Mouse (Mus musculus) forebrain, postnatal 0 days (tissue): ENCODE results near the gene Tiparp. TPM values are rescaled to one million over a fixed set of nuclear protein-coding genes. Genes with fewer than 3 reads are reported as not detected.

Experiments used
- ATAC-seq: fragments of 200-750 bp; cut with Nextera tagmentation; 2 replicates; pipeline ENCODE4 v1.8.0; 2017; ENCODE audit warnings: mild to moderate bottlenecking, moderate library complexity
- DNase-seq: peaks from one replicate; pipeline ENCODE4 v3.0.0-alpha.2; 2015
- H3K27ac ChIP-seq: fragments of 300-500 bp; sonication (generic); 2 replicates; pipeline ENCODE4 v1.5.1; 2014; ENCODE audit warnings: low read depth, mild to moderate bottlenecking, antibody characterized with exemption, low read length, moderate library complexity, mixed read lengths
- H3K27me3 ChIP-seq: fragments of 300-500 bp; sonication (generic); 2 replicates; pipeline ENCODE4 v1.6.1; 2014; ENCODE audit warnings: mild to moderate bottlenecking, low read length, mixed read lengths; ENCODE audit not compliant: insufficient read depth
- H3K36me3 ChIP-seq: fragments of 300-500 bp; sonication (generic); 2 replicates; pipeline ENCODE4 v1.6.1; 2014; ENCODE audit warnings: mild to moderate bottlenecking, moderate library complexity; ENCODE audit not compliant: insufficient read depth
- H3K4me1 ChIP-seq: fragments of 300-500 bp; sonication (generic); 2 replicates; pipeline ENCODE4 v1.6.1; 2014; ENCODE audit warnings: antibody characterized with exemption; ENCODE audit not compliant: insufficient read depth
- H3K4me2 ChIP-seq: fragments of 300-500 bp; sonication (generic); 2 replicates; pipeline ENCODE4 v1.6.1; 2014; ENCODE audit warnings: low read depth, mild to moderate bottlenecking, moderate library complexity
- H3K4me3 ChIP-seq: fragments of 300-500 bp; sonication (generic); 2 replicates; pipeline ENCODE4 v1.5.1; 2014; ENCODE audit warnings: low read depth, low read length, mixed read lengths
- H3K9ac ChIP-seq: fragments of 300-500 bp; sonication (generic); 2 replicates; pipeline ENCODE4 v1.6.1; 2014; ENCODE audit warnings: mild to moderate bottlenecking
- H3K9me3 ChIP-seq: fragments of 300-500 bp; sonication (generic); 2 replicates; pipeline ENCODE4 v1.6.1; 2016; ENCODE audit warnings: low read length
- CTCF ChIP-seq: sonication (generic); IDR thresholded peaks from 2 replicates; pipeline ENCODE4 v1.5.1; 2016; ENCODE audit warnings: antibody characterized with exemption, control low read depth, low read depth
- WGBS: fragments of 180-500 bp; shearing (Covaris S2); extraction: QIAGEN DNeasy Blood & Tissue Kit; methylation state at CpG from one replicate; pipeline ENCODE4 v1.1.7; 2014; 5-methylcytosine and 5-hydroxymethylcytosine counted together
- polyA plus RNA-seq: library from polyadenylated mRNA; unstranded; fragments of >200 nt; fragmentation: Nextera tagmentation; extraction: Ambion mirVana; gene quantifications from 2 replicates; pipeline ENCODE4 v1.2.1, GENCODE M21; 2015
- total RNA-seq: library from RNA; depleted of rRNA; stranded (reverse); fragments of >200 nt; gene quantifications from 2 replicates; pipeline ENCODE4 v1.2.3, GENCODE M21; 2014

The Tiparp gene
- total and polyA plus RNA-seq, 2 experiments from 2014 or later, result 19.9 to 26.8 TPM

DNA sequence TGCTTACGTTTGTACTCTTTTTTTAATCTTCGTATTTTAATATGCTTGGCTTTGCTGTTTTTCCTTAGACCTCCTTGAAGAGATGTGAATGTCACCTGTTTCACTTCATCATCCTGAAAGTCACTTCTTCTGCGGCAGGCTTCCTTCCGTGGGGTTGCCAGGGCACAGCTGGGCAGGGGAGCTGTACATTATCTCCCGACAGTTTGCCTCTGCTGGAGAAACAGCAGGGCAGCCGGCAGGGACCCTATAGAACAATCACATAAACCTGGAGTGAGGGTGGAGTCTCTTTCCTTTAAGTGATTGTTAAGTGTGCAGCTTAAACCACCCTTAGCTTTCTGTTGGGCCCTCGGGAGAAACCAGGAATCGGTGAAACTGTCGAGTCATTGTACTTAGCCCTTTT, 11.1 kb upstream of the Tiparp start:
- TF ChIP-seq CTCF, result no peak
- H3K9ac ChIP-seq, result no peak overlapping the region
- no peak overlapping the region for H3K4me3 ChIP-seq
- no peaks in the 10 kb centered on the region for H3K9me3 ChIP-seq
- DNase-seq (no peak), ATAC-seq (no peak)
- H3K4me1 ChIP-seq, result no peaks in the 10 kb centered on the region
- no peaks in the 10 kb centered on the region for H3K27me3 ChIP-seq
- H3K27ac ChIP-seq, result no peak overlapping the region
- no peaks in the 10 kb centered on the region for H3K36me3 ChIP-seq
- H3K4me2 ChIP-seq, result no peak overlapping the region
- WGBS, result 23% methylated on average over 9 of the region's 9 CpGs

GRCm38 (mm10) chr3:65517747-65518527, 10.3 kb upstream of the Tiparp start:
- H3K4me2 ChIP-seq, result no peak overlapping the region
- ATAC-seq, result 0 out of 2 replicates have a peak, but pooled peaks have one; percentile 16
- no peak overlapping the region for H3K9ac ChIP-seq
- no peak overlapping the region for H3K4me3 ChIP-seq
- no peak for TF ChIP-seq CTCF
- 41% methylated on average over 13 of the region's 13 CpGs for WGBS
- peak; percentile 13 for DNase-seq
- no peaks in the 10 kb centered on the region for H3K4me1 ChIP-seq
- no peaks in the 10 kb centered on the region for H3K36me3 ChIP-seq
- no peak overlapping the region for H3K27ac ChIP-seq
- no peaks in the 10 kb centered on the region for H3K9me3 ChIP-seq
- H3K27me3 ChIP-seq, result no peaks in the 10 kb centered on the region

GRCm38 (mm10) chr3:65521391-65521790, 6.8 kb upstream of the Tiparp start:
- ATAC-seq (no peak), DNase-seq (no peak)
- no peak for TF ChIP-seq CTCF
- Histone ChIP-seq H3K36me3 (no peaks in the 10 kb centered on the region), H3K4me3 (no peak overlapping the region), H3K27me3 (no peaks in the 10 kb centered on the region), H3K27ac (no peak overlapping the region), H3K4me1 (no peaks in the 10 kb centered on the region), H3K9ac (no peak overlapping the region), H3K9me3 (no peaks in the 10 kb centered on the region), H3K4me2 (no peak overlapping the region)
- 96% methylated on average over 1 of the region's 1 CpGs for WGBS

GRCm38 (mm10) chr3:65523397-65523796, 4.8 kb upstream of the Tiparp start:
- ATAC-seq (no peak), DNase-seq (no peak)
- H3K27me3 ChIP-seq, result no peaks in the 10 kb centered on the region
- H3K9me3 ChIP-seq, result no peaks in the 10 kb centered on the region
- TF ChIP-seq CTCF, result no peak
- 46% methylated on average over 8 of the region's 8 CpGs for WGBS
- no peak overlapping the region for H3K4me3 ChIP-seq
- no peak overlapping the region for H3K4me2 ChIP-seq
- no peaks in the 10 kb centered on the region for H3K4me1 ChIP-seq
- no peak overlapping the region for H3K9ac ChIP-seq
- no peaks in the 10 kb centered on the region for H3K36me3 ChIP-seq
- no peak overlapping the region for H3K27ac ChIP-seq

- Histone ChIP-seq H3K4me1 (no peaks in the 10 kb centered on the region), H3K9me3 (no peaks in the 10 kb centered on the region), H3K27me3 (no peaks in the 10 kb centered on the region), H3K27ac (no peak overlapping the region), H3K4me2 (no peak overlapping the region), H3K4me3 (no peak overlapping the region), H3K36me3 (no peaks in the 10 kb centered on the region), H3K9ac (no peak overlapping the region)
- ATAC-seq, result no peak
- TF ChIP-seq CTCF, result no peak
- WGBS, result 81% methylated on average over 3 of the region's 3 CpGs
- no peak for DNase-seq
Measured at GRCm38 (mm10) chr3:65525731-65526130, 2.5 kb upstream of the Tiparp start.

GRCm38 (mm10) chr3:65527196-65527595, 1.0 kb upstream of the Tiparp start:
- H3K36me3 ChIP-seq, result no peaks in the 10 kb centered on the region
- peak overlapping the region; percentile 82 for H3K4me2 ChIP-seq
- no peak for TF ChIP-seq CTCF
- H3K9me3 ChIP-seq, result no peaks in the 10 kb centered on the region
- no peaks in the 10 kb centered on the region for H3K4me1 ChIP-seq
- H3K4me3 ChIP-seq, result peak overlapping the region; percentile 89
- peak overlapping the region; percentile 99 for H3K27ac ChIP-seq
- WGBS, result 19% methylated on average over 3 of the region's 3 CpGs
- ATAC-seq (no peak), DNase-seq (no peak)
- H3K27me3 ChIP-seq, result no peaks in the 10 kb centered on the region
- peak overlapping the region; percentile 98; the same call in 1 of the 2 replicates for H3K9ac ChIP-seq

DNA sequence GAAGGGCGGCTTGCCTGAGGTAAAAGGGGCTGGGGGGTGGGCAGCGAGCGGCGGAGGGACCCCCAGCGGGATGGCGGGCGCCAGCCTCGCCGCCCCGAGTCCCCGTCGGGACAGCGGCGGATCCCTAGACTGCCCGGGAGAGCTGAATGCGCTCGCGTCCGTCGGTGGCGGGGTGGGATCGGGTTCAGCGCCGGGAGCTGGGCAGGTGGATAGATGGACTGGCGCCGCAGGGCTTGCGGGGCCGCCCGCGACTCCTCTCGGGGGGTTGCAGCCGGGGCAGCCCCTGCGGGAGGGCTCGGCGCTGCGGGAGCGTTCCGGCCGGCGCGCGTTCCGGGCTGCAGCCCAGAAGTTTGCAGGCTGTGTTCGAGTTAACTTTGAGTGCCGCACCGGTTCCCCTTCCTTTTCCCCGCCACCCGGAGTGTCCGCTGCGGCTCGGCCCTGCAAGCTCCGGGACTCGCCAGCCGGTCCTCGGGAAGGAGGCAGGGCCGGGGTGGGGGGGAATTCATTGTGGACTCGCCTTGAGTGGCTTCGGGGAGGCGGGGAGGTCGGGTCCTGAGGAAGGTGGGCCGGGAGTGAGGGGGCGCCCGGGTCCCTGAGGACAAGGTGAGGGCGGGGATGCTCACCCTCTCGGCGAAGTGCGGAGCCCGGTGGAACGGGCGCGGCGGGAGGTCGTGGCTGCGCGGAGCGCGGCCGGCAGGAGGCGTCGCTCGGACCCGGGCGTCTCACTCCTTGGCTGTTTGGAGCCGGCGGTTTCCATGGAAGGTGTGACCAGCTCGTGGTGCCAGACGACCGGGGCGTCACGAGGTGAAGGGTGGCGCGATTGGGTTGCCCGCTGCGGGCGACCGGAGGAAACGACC, 632 bp downstream of the Tiparp start:
- Histone ChIP-seq H3K4me3 (peak overlapping the region; percentile 89), H3K9ac (peak overlapping the region; percentile 98), H3K27ac (peak overlapping the region; percentile 99), H3K36me3 (no peaks in the 10 kb centered on the region), H3K4me1 (peaks cover 4% of the 10 kb centered on the region; the same call in 1 of the 2 replicates), H3K4me2 (peak overlapping the region; percentile 82), H3K27me3 (no peaks in the 10 kb centered on the region), H3K9me3 (no peaks in the 10 kb centered on the region)
- DNase-seq (peak; percentile 45), ATAC-seq (peak; percentile 36)
- TF ChIP-seq CTCF, result peak; percentile 64
- WGBS, result under 1% methylated on average over 92 of the region's 97 CpGs
